Mouse (Mus musculus): ENCODE results near the gene Sema7a. TPM values are rescaled to one million over a fixed set of nuclear protein-coding genes. Genes with fewer than 3 reads are reported as not detected.
A peak's percentile ranks its signal among the peaks of the same experiment; 100 is the strongest.

The Sema7a gene
- polyA plus RNA-seq, 1 experiment from 2014 or later = 0.57 TPM

GRCm38 (mm10) chr9:57922381-57922780, 17.5 kb upstream of the Sema7a start:
- WGBS = 86% methylated on average over 5 of the region's 5 CpGs
- Histone ChIP-seq H3K9ac (no peak overlapping the region), H3K36me3 (peaks cover 39% of the 10 kb centered on the region), H3K4me1 (no peaks in the 10 kb centered on the region), H3K9me3 (no peaks in the 10 kb centered on the region), H3K27ac (no peak overlapping the region), H3K4me2 (no peak overlapping the region), H3K27me3 (replicated peaks) (no peaks in the 10 kb centered on the region), H3K4me3 (replicated peaks) (no peak overlapping the region)
- no peak for ATAC-seq (ENCODE audit: insufficient read depth, low FRiP score, low read depth)

GRCm38 (mm10) chr9:57923046-57923445, 16.9 kb upstream of the Sema7a start:
- no peaks in the 10 kb centered on the region for H3K9me3 ChIP-seq
- H3K4me2 ChIP-seq = no peak overlapping the region
- H3K27me3 ChIP-seq (replicated peaks) = no peaks in the 10 kb centered on the region
- ATAC-seq (ENCODE audit: insufficient read depth, low FRiP score, low read depth) = no peak
- no peak overlapping the region for H3K9ac ChIP-seq
- H3K36me3 ChIP-seq = peaks cover 40% of the 10 kb centered on the region
- no peak overlapping the region for H3K4me3 ChIP-seq (replicated peaks)
- WGBS = 91% methylated on average over 3 of the region's 3 CpGs
- no peak overlapping the region for H3K27ac ChIP-seq
- no peaks in the 10 kb centered on the region for H3K4me1 ChIP-seq

- no peaks in the 10 kb centered on the region for H3K27me3 ChIP-seq (replicated peaks)
- H3K36me3 ChIP-seq = 0 out of 2 replicates have a peak, but pooled peaks cover 14% of the 10 kb centered on the region
- H3K9me3 ChIP-seq = no peaks in the 10 kb centered on the region
- H3K4me3 ChIP-seq (replicated peaks) = no peak overlapping the region
- no peaks in the 10 kb centered on the region for H3K4me1 ChIP-seq
- no peak overlapping the region for H3K9ac ChIP-seq
- no peak for ATAC-seq (ENCODE audit: insufficient read depth, low FRiP score, low read depth)
- no peak overlapping the region for H3K27ac ChIP-seq
- WGBS = 61% methylated on average over 5 of the region's 5 CpGs
- no peak overlapping the region for H3K4me2 ChIP-seq
Measured at GRCm38 (mm10) chr9:57931166-57931767, 8.6 kb upstream of the Sema7a start.

GRCm38 (mm10) chr9:57932253-57932652, 7.7 kb upstream of the Sema7a start:
- no peaks in the 10 kb centered on the region for H3K9me3 ChIP-seq
- H3K36me3 ChIP-seq = 0 out of 2 replicates have a peak, but pooled peaks cover 14% of the 10 kb centered on the region
- no peak overlapping the region for H3K27ac ChIP-seq
- ATAC-seq (ENCODE audit: insufficient read depth, low FRiP score, low read depth) = no peak
- no peaks in the 10 kb centered on the region for H3K4me1 ChIP-seq
- whole genome bisulfite sequencing = 70% methylated on average over 3 of the region's 3 CpGs
- H3K4me2 ChIP-seq = no peak overlapping the region
- no peak overlapping the region for H3K9ac ChIP-seq
- H3K27me3 ChIP-seq (replicated peaks) = no peaks in the 10 kb centered on the region
- H3K4me3 ChIP-seq (replicated peaks) = no peak overlapping the region

- no peak for ATAC-seq (ENCODE audit: insufficient read depth, low FRiP score, low read depth)
- Histone ChIP-seq H3K27me3 (replicated peaks) (peaks cover 3% of the 10 kb centered on the region; the same call in 1 of the 2 replicates), H3K9ac (no peak overlapping the region), H3K27ac (no peak overlapping the region), H3K36me3 (0 out of 2 replicates have a peak, but pooled peaks cover 13% of the 10 kb centered on the region), H3K4me2 (no peak overlapping the region), H3K9me3 (no peaks in the 10 kb centered on the region), H3K4me3 (replicated peaks) (no peak overlapping the region), H3K4me1 (no peaks in the 10 kb centered on the region)
- 76% methylated on average over 6 of the region's 6 CpGs for WGBS
Measured at GRCm38 (mm10) chr9:57932831-57933602, 6.9 kb upstream of the Sema7a start.

- no peaks in the 10 kb centered on the region for H3K9me3 ChIP-seq
- no peak; the same call in 1 of the 2 replicates for ATAC-seq (ENCODE audit: insufficient read depth, low FRiP score, low read depth)
- H3K4me2 ChIP-seq = no peak overlapping the region
Measured at GRCm38 (mm10) chr9:57935683-57936437, 4.1 kb upstream of the Sema7a start.

GRCm38 (mm10) chr9:57937171-57937570, 2.7 kb upstream of the Sema7a start:
- H3K9me3 ChIP-seq = no peaks in the 10 kb centered on the region
- H3K4me1 ChIP-seq = peaks cover 18% of the 10 kb centered on the region
- H3K4me3 ChIP-seq (replicated peaks) = no peak overlapping the region
- H3K36me3 ChIP-seq = no peaks in the 10 kb centered on the region
- no peak overlapping the region for H3K27ac ChIP-seq
- H3K9ac ChIP-seq = no peak overlapping the region
- peaks cover 40% of the 10 kb centered on the region for H3K27me3 ChIP-seq (replicated peaks)
- WGBS = 82% methylated on average over 4 of the region's 4 CpGs
- ATAC-seq (ENCODE audit: insufficient read depth, low FRiP score, low read depth) = no peak
- no peak overlapping the region for H3K4me2 ChIP-seq

More at GRCm38 (mm10) chr9:57935683-57936437, 4.1 kb upstream of the Sema7a start:
- Histone ChIP-seq H3K36me3 (no peaks in the 10 kb centered on the region), H3K27me3 (replicated peaks) (peaks cover 27% of the 10 kb centered on the region), H3K4me3 (replicated peaks) (no peak overlapping the region), H3K27ac (no peak overlapping the region), H3K4me1 (peaks cover 12% of the 10 kb centered on the region), H3K9ac (no peak overlapping the region)
- WGBS = 30% methylated on average over 6 of the region's 6 CpGs

GRCm38 (mm10) chr9:57937651-57938050, 2.3 kb upstream of the Sema7a start:
- H3K36me3 ChIP-seq = no peaks in the 10 kb centered on the region
- no peak overlapping the region for H3K4me3 ChIP-seq (replicated peaks)
- peaks cover 18% of the 10 kb centered on the region for H3K4me1 ChIP-seq
- no peak overlapping the region for H3K4me2 ChIP-seq
- no peak for ATAC-seq (ENCODE audit: insufficient read depth, low FRiP score, low read depth)
- no peak overlapping the region for H3K9ac ChIP-seq
- H3K27ac ChIP-seq = no peak overlapping the region
- H3K27me3 ChIP-seq (replicated peaks) = peaks cover 45% of the 10 kb centered on the region
- H3K9me3 ChIP-seq = no peaks in the 10 kb centered on the region
- 57% methylated on average over 6 of the region's 6 CpGs for WGBS

- Histone ChIP-seq H3K4me2 (no peak overlapping the region), H3K36me3 (no peaks in the 10 kb centered on the region), H3K27ac (no peak overlapping the region), H3K9ac (no peak overlapping the region), H3K9me3 (no peaks in the 10 kb centered on the region), H3K4me3 (replicated peaks) (no peak overlapping the region), H3K4me1 (peaks cover 18% of the 10 kb centered on the region), H3K27me3 (replicated peaks) (peaks cover 51% of the 10 kb centered on the region)
- 73% methylated on average over 5 of the region's 5 CpGs for WGBS
- no peak for ATAC-seq (ENCODE audit: insufficient read depth, low FRiP score, low read depth)
Measured at GRCm38 (mm10) chr9:57938225-57939055, 1.5 kb upstream of the Sema7a start.

- WGBS = under 1% methylated on average over 44 of the region's 44 CpGs
- Histone ChIP-seq H3K27me3 (replicated peaks) (peaks cover 51% of the 10 kb centered on the region), H3K4me2 (peak overlapping the region; percentile 100), H3K27ac (no peak overlapping the region), H3K9ac (peak overlapping the region; percentile 46), H3K9me3 (no peaks in the 10 kb centered on the region), H3K4me1 (peaks cover 18% of the 10 kb centered on the region), H3K4me3 (replicated peaks) (peak overlapping the region; percentile 74), H3K36me3 (no peaks in the 10 kb centered on the region)
- ATAC-seq (ENCODE audit: insufficient read depth, low FRiP score, low read depth) = peak; percentile 9; the same call in 1 of the 2 replicates
Measured at GRCm38 (mm10) chr9:57940349-57940794, 460 bp downstream of the Sema7a start.

Measured in stomach, embryonic 15.5 days (tissue).